In the genomic region with DNA sequence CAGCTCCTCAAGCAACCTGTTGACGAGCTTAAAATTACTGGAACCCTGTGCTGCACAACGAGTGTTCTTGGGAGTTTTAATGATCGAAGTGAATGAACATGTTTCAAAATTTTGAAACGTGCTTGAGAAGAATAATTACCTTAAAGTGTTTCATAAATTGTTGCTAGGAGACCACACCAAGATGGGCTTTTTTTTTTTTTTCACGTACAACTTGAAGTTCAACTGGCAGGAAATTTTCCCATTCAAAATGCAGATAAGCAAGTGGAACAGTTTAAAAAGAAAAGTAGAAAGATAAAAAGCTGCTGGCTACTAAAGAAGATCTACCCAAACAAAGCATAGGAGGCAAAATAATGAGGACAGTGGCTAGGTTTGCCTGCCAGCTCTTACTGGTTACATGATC, we compare ENCODE assay signal across 24 mouse cellular contexts. TPM values are rescaled to one million over a fixed set of nuclear protein-coding genes. Genes with fewer than 3 reads are reported as not detected.
A peak's percentile ranks its signal among the peaks of the same experiment; 100 is the strongest.
DNase-seq lines count a peak whose midpoint lies in the region; ATAC-seq and TF ChIP-seq lines count a peak whose summit lies in the region.
"Had no signal": no experiment of that assay in that cellular context is flagged by ENCODE, and none has a peak within 500 bp of the region (broad histone marks: within the 10 kb centered on the region; RNA-seq: fewer than 3 reads in every experiment).

No protein-coding gene starts in this region.

- intact Hi-C loops in heart, postnatal 36 days (cut with DNase I), result no loop called here

- no peak for TF ChIP-seq POLR2A in MEL (IDR thresholded peaks at IDR 0.05; ENCODE audit: control insufficient read depth in 1 of 2, insufficient read depth in 1 of 2, low read depth in 1 of 2, low read length in 2 of 2, poor library complexity in 1 of 2)

- no peak for TF ChIP-seq RAD21 in MEL (IDR thresholded peaks at IDR 0.05; ENCODE audit: low read depth, low read length)

- no peak for TF ChIP-seq CTCF in MEL (IDR thresholded peaks at IDR 0.05 in 2 of 3, conservative IDR thresholded peaks at IDR 0.05 in 1 of 3; ENCODE audit: control insufficient read depth in 1 of 3, insufficient read depth in 1 of 3, low read depth in 2 of 3, low read length in 3 of 3, poor library complexity in 1 of 3, severe bottlenecking in 1 of 3)

- H3K9me3 ChIP-seq in heart, embryonic 12.5 days (replicated peaks), result no peaks in the 10 kb centered on the region
- H3K9me3 ChIP-seq in lung, embryonic 15.5 days, result no peaks in the 10 kb centered on the region
- no peaks in the 10 kb centered on the region for H3K9me3 ChIP-seq in MEL (replicated peaks; ENCODE audit: insufficient read depth, low read length)
- no peaks in the 10 kb centered on the region for H3K9me3 ChIP-seq in limb, embryonic 15.5 days
- H3K9me3 ChIP-seq: embryonic facial prominence, embryonic 10.5 days; embryonic facial prominence, embryonic 13.5 days; hindbrain, embryonic 12.5 days; hindbrain, embryonic 15.5 days had no signal

- H3K4me2 ChIP-seq in heart, embryonic 12.5 days, result no peak overlapping the region
- H3K4me2 ChIP-seq in lung, embryonic 15.5 days, result no peak overlapping the region
- H3K4me2 ChIP-seq in limb, embryonic 15.5 days, result no peak overlapping the region
- H3K4me2 ChIP-seq: embryonic facial prominence, embryonic 13.5 days; heart, embryonic 11.5 days; hindbrain, embryonic 12.5 days; hindbrain, embryonic 15.5 days had no signal

- no peaks in the 10 kb centered on the region for H3K27me3 ChIP-seq in heart, embryonic 12.5 days (replicated peaks)
- no peaks in the 10 kb centered on the region for H3K27me3 ChIP-seq in lung, embryonic 15.5 days
- H3K27me3 ChIP-seq in MEL (ENCODE audit: control insufficient read depth in 1 of 2, insufficient read depth in 2 of 2, low read length in 2 of 2), result no peaks in the 10 kb centered on the region
- H3K27me3 ChIP-seq in limb, embryonic 15.5 days, result no peaks in the 10 kb centered on the region
- H3K27me3 ChIP-seq: embryonic facial prominence, embryonic 13.5 days; hindbrain, embryonic 12.5 days; hindbrain, embryonic 15.5 days had no signal

- 0 out of 2 replicates have a peak overlapping the region, but pooled peaks have one; percentile 6 for H3K27ac ChIP-seq in heart, embryonic 12.5 days (ENCODE audit: poor library complexity, severe bottlenecking)
- H3K27ac ChIP-seq in lung, embryonic 15.5 days, result 0 out of 2 replicates have a peak overlapping the region, but pooled peaks have one; percentile 24
- H3K27ac ChIP-seq in MEL (ENCODE audit: control insufficient read depth, low read depth, low read length), result peak overlapping the region; percentile 38
- H3K27ac ChIP-seq in limb, embryonic 15.5 days, result peak overlapping the region; percentile 44; the same call in 1 of the 2 replicates
- H3K27ac ChIP-seq: embryonic facial prominence, embryonic 10.5 days; embryonic facial prominence, embryonic 13.5 days; hindbrain, embryonic 12.5 days; hindbrain, embryonic 15.5 days had no signal

- 44% methylated on average over 5 of the region's 5 CpGs for WGBS in heart, embryonic 12.5 days
- WGBS in lung, embryonic 15.5 days, result 25% methylated on average over 5 of the region's 5 CpGs
- WGBS in limb, embryonic 15.5 days, result 27% methylated on average over 5 of the region's 5 CpGs

- ATAC-seq in heart, embryonic 12.5 days (ENCODE audit: insufficient number of reproducible peaks, low FRiP score), result no peak
- no peak for ATAC-seq in lung, embryonic 15.5 days (ENCODE audit: borderline replicate concordance, extremely low read depth, low FRiP score, low TSS enrichment)
- ATAC-seq in limb, embryonic 15.5 days (ENCODE audit: insufficient number of reproducible peaks, low FRiP score, low TSS enrichment, low read depth), result no peak
- ATAC-seq: activated CD4-positive, CD25-positive, alpha-beta regulatory T cell, adult 4 months; CD4-positive, CD25-positive, alpha-beta regulatory T cell, adult 4 months had no signal

- no peak overlapping the region for H3K4me3 ChIP-seq in heart, embryonic 12.5 days
- H3K4me3 ChIP-seq in lung, embryonic 15.5 days, result no peak overlapping the region
- H3K4me3 ChIP-seq in MEL (ENCODE audit: control insufficient read depth in 1 of 2, insufficient read depth in 1 of 2, low read depth in 2 of 2, low read length in 2 of 2), result peak overlapping the region; percentile 2 to 20
- H3K4me3 ChIP-seq in limb, embryonic 15.5 days, result no peak overlapping the region
- H3K4me3 ChIP-seq: embryonic facial prominence, embryonic 10.5 days; embryonic facial prominence, embryonic 13.5 days; erythroblast, embryonic 14.5 days; hindbrain, embryonic 12.5 days; hindbrain, embryonic 15.5 days had no signal

- H3K9ac ChIP-seq in heart, embryonic 12.5 days, result no peak overlapping the region
- H3K9ac ChIP-seq in lung, embryonic 15.5 days, result no peak overlapping the region
- peak overlapping the region; percentile 27 for H3K9ac ChIP-seq in MEL (ENCODE audit: control insufficient read depth, low read depth, low read length, poor library complexity, severe bottlenecking)
- H3K9ac ChIP-seq in limb, embryonic 15.5 days, result no peak overlapping the region
- H3K9ac ChIP-seq: embryonic facial prominence, embryonic 13.5 days; hindbrain, embryonic 12.5 days; hindbrain, embryonic 15.5 days had no signal

- no peaks in the 10 kb centered on the region for H3K79me2 ChIP-seq in MEL (ENCODE audit: control insufficient read depth, insufficient read depth, low read length, poor library complexity)

- H3K4me1 ChIP-seq in heart, embryonic 12.5 days (replicated peaks), result peaks cover 29% of the 10 kb centered on the region
- peaks cover 16% of the 10 kb centered on the region for H3K4me1 ChIP-seq in lung, embryonic 15.5 days
- H3K4me1 ChIP-seq in MEL (ENCODE audit: control insufficient read depth in 1 of 2, insufficient read depth in 2 of 2, low read length in 2 of 2), result peaks cover 19 to 29% of the 10 kb centered on the region in 2 experiments
- peaks cover 12% of the 10 kb centered on the region; the same call in 1 of the 2 replicates for H3K4me1 ChIP-seq in limb, embryonic 15.5 days
- H3K4me1 ChIP-seq: embryonic facial prominence, embryonic 10.5 days; embryonic facial prominence, embryonic 13.5 days; hindbrain, embryonic 12.5 days had no signal

- no peaks in the 10 kb centered on the region for H3K36me3 ChIP-seq in heart, embryonic 12.5 days
- H3K36me3 ChIP-seq in lung, embryonic 15.5 days, result no peaks in the 10 kb centered on the region
- peaks cover 0 to 26% of the 10 kb centered on the region in 2 experiments; a peak in 2 of 4 replicates for H3K36me3 ChIP-seq in MEL (ENCODE audit: control insufficient read depth in 1 of 2, insufficient read depth in 2 of 2, low read length in 2 of 2)
- H3K36me3 ChIP-seq in limb, embryonic 15.5 days, result no peaks in the 10 kb centered on the region
- H3K36me3 ChIP-seq: embryonic facial prominence, embryonic 10.5 days; embryonic facial prominence, embryonic 13.5 days; hindbrain, embryonic 12.5 days; hindbrain, embryonic 15.5 days had no signal

- no peak for DNase-seq in heart, postnatal 36 days
- DNase-seq in lung, postnatal 4 days, result no peak
- DNase-seq in MEL (ENCODE audit: low read depth, low spot score), result peak; percentile 50
- DNase-seq: adrenal gland, adult 8-10 months; adrenal gland, postnatal 25 days; cerebellum, adult 11-12 months; cerebellum, adult 8-10 months; cerebellum, postnatal 10 days; cerebellum, postnatal 36 days; embryo, embryonic 11 days; gastrocnemius, postnatal 10 days; gastrocnemius, postnatal 36 days; heart, postnatal 14 days had no signal

- TF ChIP-seq EP300 in MEL (IDR thresholded peaks at IDR 0.05; ENCODE audit: low read depth in 1 of 2, low read length in 2 of 2), result no peak; a peak in 1 of 4 replicates

TF ChIP-seq in MEL, 35 proteins besides CTCF, POLR2A, EP300 and RAD21:
- TF ChIP-seq USF2 (IDR thresholded peaks at IDR 0.05; ENCODE audit: borderline replicate concordance in 1 of 2, insufficient read depth in 1 of 2, low read depth in 1 of 2, low read length in 2 of 2) (no peak), GATA1 (IDR thresholded peaks at IDR 0.05; ENCODE audit: low read depth, low read length) (0 out of 2 replicates have a peak, but pooled peaks have one; percentile 15), ZNF384 (IDR thresholded peaks at IDR 0.05; ENCODE audit: low read depth, low read length) (peak; percentile 91)

RNA-seq across cellular contexts. Expression of gene Slc44a1, which starts 41.7 kb away (rescaled TPM):
- 28.7 and 30.2 TPM in 2 replicates for polyA plus RNA-seq in heart, embryonic 12.5 days (2016; fragmentation: Nextera tagmentation; extraction: Ambion mirVana)
- total RNA-seq in heart, postnatal 36 days (2021), result 10 to 100 TPM; 33.4 to 34.3 TPM
- polyA plus RNA-seq in lung, embryonic 15.5 days (2015; fragmentation: Nextera tagmentation; extraction: Ambion mirVana), result 39.1 and 40.9 TPM in 2 replicates
- total RNA-seq in MEL (2012; rRNA removed), result 9.2 and 9.6 TPM in 2 replicates
- polyA plus RNA-seq in MEL (2012; ENCODE audit: insufficient read depth in 1 of 2, insufficient read length in 2 of 2, low read depth in 1 of 2, low replicate concordance in 2 of 2, missing spikeins in 1 of 2), result 10 to 100 TPM in 1 of 2 experiments, not detected in 1; 10.6 TPM
- polyA plus RNA-seq in limb, embryonic 15.5 days (2015; fragmentation: Nextera tagmentation; extraction: Ambion mirVana), result 27.0 and 36.9 TPM in 2 replicates

Comparison
In these comparisons a context has a peak if more than half of its experiments do, and no peak if none do; other contexts are left out.
1. H3K4me3 ChIP-seq: peak in MEL (2 of 2); none in heart, embryonic 12.5 days (single experiment), lung, embryonic 15.5 days (single experiment) and limb, embryonic 15.5 days (single experiment).
2. Peak in every context shown above with its lines, with median percentiles within 50 percentile points of each other: H3K27ac ChIP-seq.